In genomic region chr6:6657928-6658500, GRCm38 (mm10) we compare ENCODE assay signal across 13 mouse cellular contexts.
"Had no signal": no experiment of that assay in that cellular context is flagged by ENCODE, and none has a peak within 500 bp of the region (broad histone marks: within the 10 kb centered on the region; RNA-seq: fewer than 3 reads in every experiment).

No protein-coding gene starts in this region.

- H3K27ac ChIP-seq: layer of hippocampus, adult 2 months; liver, embryonic 13.5 days; lung, embryonic 15.5 days; macrophage; midbrain, embryonic 13.5 days; stomach, postnatal 0 days had no signal

- H3K4me1 ChIP-seq: liver, embryonic 13.5 days; lung, embryonic 15.5 days; megakaryocyte, embryonic 14.5 days; midbrain, embryonic 13.5 days had no signal

- DNase-seq: kidney, postnatal 10 days; kidney, postnatal 4 days; liver; liver, embryonic 13.5 days; liver, postnatal 0 days; lung, postnatal 14 days; thymus, postnatal 14 days had no signal

- ATAC-seq: liver, postnatal 0 days; midbrain, embryonic 13.5 days had no signal

- H3K4me2 ChIP-seq: liver, embryonic 13.5 days; lung, embryonic 15.5 days; midbrain, embryonic 13.5 days had no signal

- H3K4me3 ChIP-seq: layer of hippocampus, adult 2 months; liver, embryonic 13.5 days; lung, embryonic 15.5 days; megakaryocyte, embryonic 14.5 days; midbrain, embryonic 13.5 days had no signal

- H3K9me3 ChIP-seq: liver, embryonic 13.5 days; lung, embryonic 15.5 days; midbrain, embryonic 13.5 days had no signal

- H3K36me3 ChIP-seq: liver, embryonic 13.5 days; lung, embryonic 15.5 days; midbrain, embryonic 13.5 days had no signal

- H3K27me3 ChIP-seq: liver, embryonic 13.5 days; lung, embryonic 15.5 days; megakaryocyte, embryonic 14.5 days; midbrain, embryonic 13.5 days had no signal

- H3K9ac ChIP-seq: liver, embryonic 13.5 days; liver, postnatal 0 days; lung, embryonic 15.5 days; midbrain, embryonic 13.5 days had no signal
